Mouse (Mus musculus): ENCODE data around the gene Gm11562. TPM values are rescaled to one million over a fixed set of nuclear protein-coding genes. Genes with fewer than 3 reads are reported as not detected.
"Not testable (repeated sequence)": the region's sequence is repeated elsewhere in the genome, so short reads cannot be mapped to it uniquely, and the experiment has no call there.

Gm11562 gene
- total RNA-seq, 2 experiments from 2014 or later, result not detected

GRCm38 (mm10) chr11:99630890-99631289 is 10.7 kb upstream of the Gm11562 start:
- DNase-seq (ENCODE audit: low spot score in 2 of 2), result no peak
- no peak for TF ChIP-seq CTCF (conservative IDR thresholded peaks at IDR 0.05)
- H3K27ac ChIP-seq, result no peak overlapping the region
- no peak overlapping the region for H3K4me3 ChIP-seq

DNA sequence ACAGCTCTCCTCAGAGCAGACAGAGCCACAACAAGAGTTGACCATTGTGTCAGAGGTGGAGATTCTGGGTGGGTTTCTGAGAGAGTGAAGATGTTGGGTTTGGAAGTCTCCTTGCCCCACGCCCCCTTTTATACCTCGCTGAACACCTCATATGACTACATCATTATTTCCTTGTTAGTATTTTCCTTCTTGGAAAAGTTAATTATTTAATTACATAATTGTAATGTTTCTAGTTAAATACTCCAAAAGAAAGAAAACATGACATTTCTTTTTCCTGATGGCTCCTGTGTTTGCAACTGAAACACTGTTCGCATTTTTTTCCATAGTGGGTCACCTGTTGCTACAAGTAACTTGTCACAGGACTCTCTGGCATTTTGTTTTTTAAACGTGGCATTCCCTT is 7.9 kb upstream of the Gm11562 start, which contains the start of gene Krtap4-1:
Krtap4-1 (minus strand) TSS at position 101 of the 400 bp plus-strand sequence.
- TF ChIP-seq CTCF (conservative IDR thresholded peaks at IDR 0.05), result no peak
- Histone ChIP-seq H3K27ac (no peak within 1 kb of the TSS), H3K4me3 (no peak within 1 kb of the TSS)
- DNase-seq (ENCODE audit: low spot score in 2 of 2), result no peak

DNA sequence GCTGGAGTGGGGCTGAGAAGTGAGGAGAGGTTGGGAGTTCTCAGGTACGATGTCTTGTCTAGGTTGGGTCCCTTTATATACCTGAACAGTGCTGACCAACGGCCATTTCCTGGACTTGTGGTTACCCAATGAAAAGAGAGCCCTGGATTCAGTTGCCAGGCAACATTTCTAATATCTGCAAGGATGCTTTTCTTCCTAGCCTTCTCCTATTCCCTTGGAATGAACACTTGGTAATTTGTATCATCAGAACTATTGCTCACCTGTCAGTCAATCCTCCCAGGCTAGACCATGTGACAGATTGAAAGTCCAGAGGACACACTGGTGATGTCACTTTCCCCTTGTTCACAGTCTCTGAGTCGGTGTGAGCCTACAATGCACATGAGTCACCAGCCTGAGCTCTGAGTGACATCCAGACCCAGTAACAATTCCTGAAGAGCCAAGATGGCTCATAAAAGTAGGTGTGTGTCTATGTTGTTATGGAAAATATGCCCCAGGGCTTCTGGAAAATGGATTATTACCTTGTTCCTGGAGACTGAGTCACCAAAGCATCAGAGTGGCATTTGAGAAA is 5.4 kb downstream of the Gm11562 start, which contains the start of gene Krtap2-4:
Krtap2-4 (minus strand) TSS at position 51 of the 568 bp plus-strand sequence.
- no peak for DNase-seq (ENCODE audit: low spot score in 2 of 2)

GRCm38 (mm10) chr11:99610089-99610488 is 10.1 kb downstream of the Gm11562 start, which contains the start of gene Gm11937:
Gm11937 (minus strand) TSS chr11:99610189.
- H3K4me3 ChIP-seq; DNase-seq (ENCODE audit: low spot score in 2 of 2): not testable (repeated sequence)
- H3K27ac ChIP-seq, result peak within 1 kb of the TSS; percentile 50

More for the DNA sequence above, 5.4 kb downstream of the Gm11562 start, which contains the start of gene Krtap2-4:
- TF ChIP-seq CTCF (conservative IDR thresholded peaks at IDR 0.05), result no peak
- Histone ChIP-seq H3K4me3 (no peak within 1 kb of the TSS), H3K27ac (no peak within 1 kb of the TSS)

GRCm38 (mm10) chr11:99609126-99609525 is 11.1 kb downstream of the Gm11562 start:
- Histone ChIP-seq H3K27ac (peak overlapping the region; percentile 50), H3K4me3 (no peak overlapping the region)
- peak; percentile 28 to 34 for DNase-seq (ENCODE audit: low spot score in 2 of 2)
- no peak for TF ChIP-seq CTCF (conservative IDR thresholded peaks at IDR 0.05)

- H3K4me3 ChIP-seq; H3K27ac ChIP-seq; DNase-seq (ENCODE audit: low spot score in 2 of 2): not testable (repeated sequence)
Measured at GRCm38 (mm10) chr11:99603208-99603607, 17.0 kb downstream of the Gm11562 start, which contains the start of gene Gm11938. Gm11938 (minus strand) TSS chr11:99603308.

DNA sequence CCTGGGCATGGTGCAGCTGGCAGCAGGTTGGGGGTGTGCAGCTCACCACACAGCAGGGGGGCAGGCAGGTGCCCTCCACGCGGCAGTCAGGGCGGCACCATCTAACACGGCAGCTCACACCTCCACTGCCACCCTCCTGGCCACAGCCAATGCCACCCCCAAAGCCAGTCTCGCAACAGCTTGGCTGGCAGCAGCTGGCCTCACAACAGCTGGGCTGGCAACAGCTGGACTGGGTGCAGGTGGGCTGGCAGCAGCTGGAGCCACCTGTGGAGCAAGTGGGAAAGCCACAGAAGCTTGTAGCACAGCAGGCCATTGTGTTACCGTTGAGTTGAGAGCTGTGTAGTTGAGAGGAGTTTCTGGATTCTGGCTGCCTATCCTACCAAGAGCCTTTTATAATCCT is 22.5 kb downstream of the Gm11562 start, which contains the start of gene Krtap9-3:
Krtap9-3 (minus strand) TSS at position 364 of the 400 bp plus-strand sequence.
- H3K4me3 ChIP-seq; DNase-seq (ENCODE audit: low spot score in 2 of 2); H3K27ac ChIP-seq: not testable (repeated sequence)

DNA sequence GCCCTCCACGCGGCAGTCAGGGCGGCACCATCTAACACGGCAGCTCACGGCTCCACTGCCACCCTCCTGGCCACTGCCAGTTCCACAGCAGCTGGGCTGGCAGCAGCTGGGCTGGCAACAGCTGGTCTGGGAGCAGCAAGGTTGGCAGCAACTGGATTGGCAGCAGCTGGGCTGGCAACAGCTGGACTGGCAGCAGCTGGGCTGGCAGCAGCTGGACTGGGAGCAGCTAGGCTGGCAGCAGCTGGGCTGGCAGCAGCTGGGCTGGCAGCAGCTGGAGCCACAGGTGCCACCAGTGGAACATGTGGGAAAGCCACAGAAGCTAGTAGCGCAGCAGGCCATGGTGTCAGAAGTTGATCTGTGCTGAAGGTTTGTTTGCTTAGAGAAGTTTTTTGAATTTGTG is 29.3 kb downstream of the Gm11562 start, which contains the start of gene Krtap1-3:
Krtap1-3 (minus strand) TSS at position 359 of the 400 bp plus-strand sequence.
- H3K4me3 ChIP-seq, result no peak within 1 kb of the TSS
- no peak for DNase-seq (ENCODE audit: low spot score in 2 of 2)
- no peak within 1 kb of the TSS for H3K27ac ChIP-seq
- TF ChIP-seq CTCF (conservative IDR thresholded peaks at IDR 0.05), result no peak

DNA sequence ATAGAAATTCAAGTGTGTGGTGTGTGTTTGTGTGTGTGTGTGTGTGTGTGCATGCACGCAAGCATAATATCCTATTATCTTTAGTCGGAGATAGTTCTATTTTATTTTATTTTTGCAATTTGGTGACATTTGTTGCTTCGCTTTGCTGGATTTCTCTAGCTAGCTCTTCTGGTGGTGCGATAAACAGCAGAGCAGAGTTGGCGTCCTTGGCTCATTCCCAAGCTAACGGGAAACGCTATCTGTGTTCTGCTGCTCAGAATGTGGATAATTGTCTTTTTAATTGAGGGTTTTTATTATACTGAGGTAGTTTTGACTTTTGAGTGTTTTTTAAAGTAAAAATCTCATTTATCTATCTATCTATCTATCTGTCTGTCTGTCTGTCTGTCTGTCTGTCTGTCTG is 35.1 kb downstream of the Gm11562 start:
- Histone ChIP-seq H3K4me3 (no peak overlapping the region), H3K27ac (peak overlapping the region; percentile 82)
- no peak for TF ChIP-seq CTCF (conservative IDR thresholded peaks at IDR 0.05)
- DNase-seq (ENCODE audit: low spot score in 2 of 2), result peak; percentile 59 to 64

- TF ChIP-seq CTCF (conservative IDR thresholded peaks at IDR 0.05), result no peak
- Histone ChIP-seq H3K4me3 (no peak within 1 kb of the TSS), H3K27ac (peak within 1 kb of the TSS; percentile 82)
- no peak for DNase-seq (ENCODE audit: low spot score in 2 of 2)
Measured at GRCm38 (mm10) chr11:99583245-99583704, 37.0 kb downstream of the Gm11562 start, which contains the start of gene Krtap1-4. Krtap1-4 (minus strand) TSS chr11:99583654.

DNA sequence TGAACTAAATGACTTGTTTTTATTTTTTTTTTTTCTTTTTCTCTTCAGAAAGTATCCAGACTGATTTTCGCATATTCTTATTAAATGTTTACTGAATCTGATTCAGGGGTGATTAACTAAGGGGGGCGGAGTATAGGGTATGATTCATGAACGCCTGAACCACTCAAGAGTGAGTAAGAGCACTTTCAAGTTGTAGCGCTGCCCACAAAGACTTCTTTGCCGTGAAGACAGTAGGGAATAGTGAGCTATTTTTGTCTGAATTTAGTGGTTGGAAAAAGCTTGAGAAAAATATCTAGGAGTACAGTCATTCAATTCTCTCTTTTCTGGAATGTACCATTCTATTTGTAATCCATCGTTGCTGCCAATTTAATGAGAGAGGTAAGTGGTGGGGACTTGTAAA is 38.7 kb downstream of the Gm11562 start:
- Histone ChIP-seq H3K27ac (no peak overlapping the region), H3K4me3 (no peak overlapping the region)
- TF ChIP-seq CTCF (conservative IDR thresholded peaks at IDR 0.05), result no peak
- DNase-seq (ENCODE audit: low spot score in 2 of 2), result no peak

DNA sequence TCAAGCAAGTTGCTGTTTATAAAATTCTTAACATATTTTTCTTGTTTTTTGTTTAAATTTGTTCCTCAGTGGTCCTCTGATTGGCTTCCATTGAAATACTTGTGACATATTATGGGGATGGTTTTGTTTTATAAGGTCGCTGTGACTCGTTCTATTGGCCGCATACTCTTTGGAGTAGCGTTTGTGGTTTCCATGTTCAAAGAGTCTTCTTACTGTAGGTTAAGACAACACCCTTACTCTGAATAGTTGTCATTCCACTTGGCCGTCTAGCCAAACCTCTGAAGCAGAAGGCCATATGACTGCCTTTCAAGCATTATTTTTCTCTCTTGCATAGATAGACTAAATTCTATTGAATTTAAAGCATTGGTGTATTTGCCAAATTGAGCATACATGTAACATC is 39.2 kb downstream of the Gm11562 start:
- no peak overlapping the region for H3K27ac ChIP-seq

GRCm38 (mm10) chr11:99580636-99581035 is 39.6 kb downstream of the Gm11562 start, which contains the start of gene Krtap1-5:
Krtap1-5 (minus strand) TSS chr11:99581016.
- H3K27ac ChIP-seq, result no peak within 1 kb of the TSS
- no peak for TF ChIP-seq CTCF (conservative IDR thresholded peaks at IDR 0.05)
- no peak for DNase-seq (ENCODE audit: low spot score in 2 of 2)
- no peak within 1 kb of the TSS for H3K4me3 ChIP-seq

More for the DNA sequence above, 39.2 kb downstream of the Gm11562 start:
- no peak for DNase-seq (ENCODE audit: low spot score in 2 of 2)
- no peak for TF ChIP-seq CTCF (conservative IDR thresholded peaks at IDR 0.05)
- H3K4me3 ChIP-seq, result no peak overlapping the region

DNA sequence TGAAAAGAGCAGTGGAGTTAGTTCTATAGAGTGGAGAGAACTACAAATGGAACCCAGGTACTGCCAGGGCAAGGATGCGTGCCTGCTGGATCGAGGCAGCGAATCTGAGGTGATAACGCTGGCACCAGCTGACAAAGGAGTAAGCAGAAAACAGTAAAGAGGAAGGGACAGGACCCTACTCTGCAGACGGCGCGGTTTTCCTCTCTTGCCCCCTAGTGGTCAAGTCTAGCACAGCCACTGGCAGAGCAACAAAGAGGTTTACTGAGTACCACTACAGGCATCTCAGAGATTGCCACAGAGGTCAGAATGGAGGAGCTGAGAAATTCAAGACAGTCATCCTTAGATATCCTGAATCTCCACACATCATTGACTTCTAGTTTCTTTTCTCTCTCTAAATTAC is 46.1 kb downstream of the Gm11562 start:
- DNase-seq (ENCODE audit: low spot score in 2 of 2), result peak; percentile 32 to 75
- TF ChIP-seq CTCF (conservative IDR thresholded peaks at IDR 0.05), result peak; percentile 97
- H3K4me3 ChIP-seq, result no peak overlapping the region
- H3K27ac ChIP-seq, result no peak overlapping the region
